Comparison of ENCODE assay signal across 11 mouse cellular contexts in genomic region chr19:44111706-44112105, GRCm38 (mm10). TPM values are rescaled to one million over a fixed set of nuclear protein-coding genes. Genes with fewer than 3 reads are reported as not detected.
DNase-seq lines count a peak whose midpoint lies in the region; TF ChIP-seq lines count a peak whose summit lies in the region.
"Had no signal": no experiment of that assay in that cellular context is flagged by ENCODE, and none has a peak within 500 bp of the region (broad histone marks: within the 10 kb centered on the region; RNA-seq: fewer than 3 reads in every experiment).

No protein-coding gene starts in this region.

- no peaks in the 10 kb centered on the region for H3K27me3 ChIP-seq in kidney, adult 2 months (replicated peaks; ENCODE audit: control insufficient read depth, insufficient read depth, low read length)
- no peaks in the 10 kb centered on the region for H3K27me3 ChIP-seq in E14TG2a.4 (ENCODE audit: insufficient read depth, low read length)
- H3K27me3 ChIP-seq: limb, embryonic 13.5 days; stomach, embryonic 15.5 days had no signal

- WGBS in kidney, adult 2 months = 57% methylated on average over 7 of the region's 7 CpGs

- no peaks in the 10 kb centered on the region; the same call in 1 of the 2 replicates for H3K36me3 ChIP-seq in kidney, adult 2 months (ENCODE audit: control insufficient read depth, insufficient read depth, low read length)
- H3K36me3 ChIP-seq in E14TG2a.4 (ENCODE audit: insufficient read depth, low read length) = peaks cover 82% of the 10 kb centered on the region

- no peak for TF ChIP-seq POLR2A in kidney, adult 2 months (IDR thresholded peaks at IDR 0.05; ENCODE audit: low read depth, low read length)

- TF ChIP-seq CTCF in kidney, adult 2 months (conservative IDR thresholded peaks at IDR 0.05; ENCODE audit: insufficient read depth, insufficient read length, low read depth, low read length) = peak; percentile 48
- TF ChIP-seq CTCF in E14TG2a.4 (conservative IDR thresholded peaks at IDR 0.05; ENCODE audit: low read length) = peak; percentile 29

- H3K4me1 ChIP-seq in kidney, adult 2 months (ENCODE audit: control insufficient read depth, insufficient read depth, low read length) = peaks cover 23% of the 10 kb centered on the region; the same call in 1 of the 2 replicates
- H3K4me1 ChIP-seq in E14TG2a.4 (replicated peaks; ENCODE audit: low read depth, low read length) = peaks cover 23% of the 10 kb centered on the region

- H3K4me3 ChIP-seq in kidney, adult 2 months (ENCODE audit: insufficient read depth, low read depth, low read length) = no peak overlapping the region
- H3K4me3 ChIP-seq in E14TG2a.4 (replicated peaks; ENCODE audit: low read length) = no peak overlapping the region
- H3K4me3 ChIP-seq: limb, embryonic 13.5 days; stomach, embryonic 15.5 days had no signal

- DNase-seq in kidney, adult 2 months = peak; percentile 32
- no peak for DNase-seq in kidney, postnatal 14 days
- DNase-seq in 3T3-L1 (ENCODE audit: low read depth, low spot score) = peak; percentile 74
- DNase-seq in embryo, embryonic 9.5 days (ENCODE audit: extremely low spot score) = peak; percentile 20
- no peak for DNase-seq in spleen, adult 12 weeks (ENCODE audit: low spot score)
- no peak for DNase-seq in ovary, postnatal 10 days (ENCODE audit: low spot score)
- DNase-seq in gastrocnemius, postnatal 25 days = no peak

- H3K9me3 ChIP-seq in E14TG2a.4 (ENCODE audit: low read length) = no peaks in the 10 kb centered on the region
- H3K9me3 ChIP-seq: limb, embryonic 13.5 days; stomach, embryonic 15.5 days had no signal

- H3K27ac ChIP-seq in kidney, adult 2 months (ENCODE audit: insufficient read depth, low read depth, low read length) = no peak overlapping the region
- H3K27ac ChIP-seq: hindbrain, embryonic 14.5 days; limb, embryonic 13.5 days; stomach, embryonic 15.5 days had no signal

RNA-seq across cellular contexts. Expression of gene Chuk, which starts 4.4 kb away (rescaled TPM):
- 28.9 and 34.4 TPM in 2 replicates for polyA plus RNA-seq in kidney, adult 2 months (2012; rRNA removed)
- 10 to 100 TPM; 14.9 to 17.4 TPM for total RNA-seq in gastrocnemius, postnatal 25 days (2021)

RNA-seq across cellular contexts. Expression of gene Cwf19l1, which starts 24.0 kb away (rescaled TPM):
- 7.9 and 9.9 TPM in 2 replicates for polyA plus RNA-seq in kidney, adult 2 months (2012; rRNA removed)
- 1 to 10 TPM; 4.0 to 5.7 TPM for total RNA-seq in gastrocnemius, postnatal 25 days (2021)

RNA-seq across cellular contexts. Expression of gene Bloc1s2, which starts 34.5 kb away (rescaled TPM):
- polyA plus RNA-seq in kidney, adult 2 months (2012; rRNA removed) = 19.7 and 28.1 TPM in 2 replicates
- total RNA-seq in gastrocnemius, postnatal 25 days (2021) = 10 to 100 TPM; 12.7 to 13.5 TPM

RNA-seq across cellular contexts. Expression of gene Erlin1, which starts 42.1 kb away (rescaled TPM):
- polyA plus RNA-seq in kidney, adult 2 months (2012; rRNA removed) = 23.4 and 28.3 TPM in 2 replicates
- 1 to 10 TPM; 3.4 to 4.8 TPM for total RNA-seq in gastrocnemius, postnatal 25 days (2021)

Comparison
In these comparisons a context has a peak if more than half of its experiments do, and no peak if none do; other contexts are left out.
1. DNase-seq: peak in kidney, adult 2 months (single experiment), 3T3-L1 (single experiment) and embryo, embryonic 9.5 days (single experiment); none in kidney, postnatal 14 days (single experiment), spleen, adult 12 weeks (single experiment), ovary, postnatal 10 days (single experiment) and gastrocnemius, postnatal 25 days (single experiment).